Mouse (Mus musculus) gonadal fat pad, adult 2 months (tissue): Measurements from ENCODE around the gene Dapk3. TPM values are rescaled to one million over a fixed set of nuclear protein-coding genes. Genes with fewer than 3 reads are reported as not detected.

Source experiments
- DNase-seq: peaks from one replicate; pipeline ENCODE4 v3.0.0-alpha.2; 2012; ENCODE audit warnings: low read depth
- polyA plus RNA-seq: library from polyadenylated mRNA; depleted of rRNA; stranded (reverse); fragments of >200 nt; gene quantifications from 2 replicates; pipeline ENCODE4 v1.2.3, GENCODE M21; 2012; rRNA removed

Dapk3 gene
- 76.3 and 81.7 TPM in 2 replicates for polyA plus RNA-seq

- peak; percentile 99 for DNase-seq
These were observed at the start of gene Dapk3 for GRCm38 (mm10) chr10:81182336-81183333. Dapk3 (plus strand) TSS chr10:81183005.

- no peak for DNase-seq
These were observed 48.6 kb upstream of the Dapk3 start for GRCm38 (mm10) chr10:81134181-81134587.

- DNase-seq: no peak
These were observed 47.7 kb upstream of the Dapk3 start, which contains the start of gene Zbtb7a for GRCm38 (mm10) chr10:81134966-81135681. Zbtb7a (plus strand) TSS chr10:81135220.

- DNase-seq: no peak
These were observed 46.7 kb upstream of the Dapk3 start for GRCm38 (mm10) chr10:81135831-81136705.

- no peak for DNase-seq
These were observed 46.0 kb upstream of the Dapk3 start for GRCm38 (mm10) chr10:81136706-81137231.

GRCm38 (mm10) chr10:81137252-81138130 lies 45.3 kb upstream of the Dapk3 start:
- DNase-seq: no peak

GRCm38 (mm10) chr10:81138131-81138782 lies 44.5 kb upstream of the Dapk3 start:
- no peak for DNase-seq

GRCm38 (mm10) chr10:81138821-81139528 lies 43.8 kb upstream of the Dapk3 start:
- no peak for DNase-seq

GRCm38 (mm10) chr10:81139529-81139846 lies 43.3 kb upstream of the Dapk3 start:
- DNase-seq: no peak

- no peak for DNase-seq
These were observed 42.8 kb upstream of the Dapk3 start for GRCm38 (mm10) chr10:81140005-81140404.

- no peak for DNase-seq
These were observed 41.9 kb upstream of the Dapk3 start for GRCm38 (mm10) chr10:81140717-81141454.

- DNase-seq: no peak
These were observed 41.2 kb upstream of the Dapk3 start for GRCm38 (mm10) chr10:81141455-81142210.

- no peak for DNase-seq
These were observed 40.2 kb upstream of the Dapk3 start for GRCm38 (mm10) chr10:81142551-81142981.

- DNase-seq: no peak
These were observed 39.6 kb upstream of the Dapk3 start for GRCm38 (mm10) chr10:81143157-81143633.

GRCm38 (mm10) chr10:81143845-81144437 lies 38.9 kb upstream of the Dapk3 start:
- no peak for DNase-seq

GRCm38 (mm10) chr10:81144667-81145066 lies 38.1 kb upstream of the Dapk3 start:
- DNase-seq: no peak

GRCm38 (mm10) chr10:81145307-81145706 lies 37.5 kb upstream of the Dapk3 start:
- DNase-seq: no peak
